Mouse (Mus musculus) MEL (cell line): ENCODE results near the gene Aff4. TPM values are rescaled to one million over a fixed set of nuclear protein-coding genes. Genes with fewer than 3 reads are reported as not detected.
A peak's percentile ranks its signal among the peaks of the same experiment; 100 is the strongest.

Experiments
- DNase-seq: peaks from one replicate; pipeline ENCODE4 v3.0.0; 2011; ENCODE audit warnings: low read depth, low spot score
- H3K27ac ChIP-seq: 2 replicates; pipeline ENCODE4 v1.5.1; 2012; ENCODE audit warnings: low read depth, mild to moderate bottlenecking, control low read depth, low read length, moderate library complexity; ENCODE audit not compliant: control insufficient read depth
- H3K27me3 ChIP-seq, 2 experiments: fragments of 150-350 bp in 1 of 2; sonication (generic) in 1 of 2; 2 replicates each; pipeline ENCODE4 v1.6.1; 2012; ENCODE audit warnings: low read length in 2 of 2, mild to moderate bottlenecking in 2 of 2, improper control_type of control experiment in 1 of 2, moderate library complexity in 1 of 2; ENCODE audit not compliant: insufficient read depth in 2 of 2, control insufficient read depth in 1 of 2
- H3K36me3 ChIP-seq, 2 experiments: 2 replicates each; pipeline ENCODE4 v1.6.1; 2012 to 2014; ENCODE audit warnings: low read length in 2 of 2, improper control_type of control experiment in 1 of 2, inconsistent platforms in 1 of 2, mild to moderate bottlenecking in 1 of 2; ENCODE audit not compliant: insufficient read depth in 2 of 2, control insufficient read depth in 1 of 2
- H3K4me1 ChIP-seq, 2 experiments: fragments of 150-350 bp in 1 of 2; sonication (generic) in 1 of 2; 2 replicates each; pipeline ENCODE4 v1.6.1; 2012; ENCODE audit warnings: low read length in 2 of 2, improper control_type of control experiment in 1 of 2, mild to moderate bottlenecking in 1 of 2; ENCODE audit not compliant: insufficient read depth in 2 of 2, control insufficient read depth in 1 of 2
- H3K4me3 ChIP-seq, 2 experiments: fragments of 150-350 bp in 1 of 2; sonication (generic) in 1 of 2; 2 replicates each; pipeline ENCODE4 v1.5.1; 2012; ENCODE audit warnings: low read depth in 2 of 2, low read length in 2 of 2, mild to moderate bottlenecking in 2 of 2, moderate library complexity in 2 of 2, control low read depth in 1 of 2, improper control_type of control experiment in 1 of 2; ENCODE audit not compliant: control insufficient read depth in 1 of 2, insufficient read depth in 1 of 2
- H3K79me2 ChIP-seq: 2 replicates; pipeline ENCODE4 v1.6.1; 2012; ENCODE audit warnings: mild to moderate bottlenecking, low read length, moderate library complexity; ENCODE audit not compliant: control insufficient read depth, poor library complexity, insufficient read depth
- H3K9ac ChIP-seq: 2 replicates; pipeline ENCODE4 v1.6.1; 2012; ENCODE audit warnings: low read depth, mild to moderate bottlenecking, control low read depth, low read length, moderate library complexity; ENCODE audit not compliant: control insufficient read depth, poor library complexity, severe bottlenecking
- H3K9me3 ChIP-seq: fragments of 150-350 bp; sonication (generic); replicated peaks from 2 replicates; pipeline ENCODE4 v1.6.1; 2012; ENCODE audit warnings: mild to moderate bottlenecking, low read length, improper control_type of control experiment, moderate library complexity; ENCODE audit not compliant: insufficient read depth
- BHLHE40 ChIP-seq: IDR thresholded peaks from 2 replicates; pipeline ENCODE4 v1.6.1; 2012; ENCODE audit warnings: low read depth, mild to moderate bottlenecking, inconsistent platforms, low read length, improper control_type of control experiment, borderline replicate concordance
- CHD2 ChIP-seq: IDR thresholded peaks from 2 replicates; pipeline ENCODE4 v1.6.1; 2011; ENCODE audit warnings: low read length, improper control_type of control experiment
- CTCF ChIP-seq, 3 experiments: IDR thresholded peaks in 2 of 3; conservative IDR thresholded peaks in 1 of 3; 2 replicates each; pipeline ENCODE4 v1.5.1; 2011 to 2012; ENCODE audit warnings: low read length in 3 of 3, low read depth in 2 of 3, mild to moderate bottlenecking in 2 of 3, improper control_type of control experiment in 1 of 3, inconsistent platforms in 1 of 3, mixed read lengths in 1 of 3, moderate library complexity in 1 of 3; ENCODE audit not compliant: control insufficient read depth in 1 of 3, insufficient read depth in 1 of 3, poor library complexity in 1 of 3, severe bottlenecking in 1 of 3
- ELF1 ChIP-seq: IDR thresholded peaks from 2 replicates; pipeline ENCODE4 v1.6.1; 2014; ENCODE audit warnings: low read depth, mild to moderate bottlenecking, inconsistent platforms, low read length, improper control_type of control experiment, moderate library complexity
- GATA1 ChIP-seq: IDR thresholded peaks from 2 replicates; pipeline ENCODE4 v1.6.1; 2011; ENCODE audit warnings: low read depth, low read length, improper control_type of control experiment
- KAT2A ChIP-seq: conservative IDR thresholded peaks from 2 replicates; pipeline ENCODE4 v1.6.1; 2012; ENCODE audit warnings: low read depth, low read length, improper control_type of control experiment, inconsistent platforms
- MAFK ChIP-seq: IDR thresholded peaks from 2 replicates; pipeline ENCODE4 v1.6.1; 2011; ENCODE audit warnings: low read depth, mild to moderate bottlenecking, low read length, improper control_type of control experiment, borderline replicate concordance
- MEF2A ChIP-seq: IDR thresholded peaks from 2 replicates; pipeline ENCODE4 v1.6.1; 2014; ENCODE audit warnings: low read depth, mild to moderate bottlenecking, inconsistent platforms, low read length, improper control_type of control experiment; ENCODE audit not compliant: poor library complexity, insufficient replicate concordance, severe bottlenecking; ENCODE audit errors: extremely low read depth
- NELFE ChIP-seq: IDR thresholded peaks from 2 replicates; pipeline ENCODE4 v1.6.1; 2011; ENCODE audit warnings: low read depth, low read length, improper control_type of control experiment
- POLR2A ChIP-seq, 2 experiments: IDR thresholded peaks; 2 replicates each; pipeline ENCODE4 v1.6.1; 2011 to 2012; ENCODE audit warnings: low read length in 2 of 2, mild to moderate bottlenecking in 2 of 2, control low read depth in 1 of 2, improper control_type of control experiment in 1 of 2, low read depth in 1 of 2, moderate library complexity in 1 of 2; ENCODE audit not compliant: control insufficient read depth in 1 of 2, insufficient read depth in 1 of 2, poor library complexity in 1 of 2
- POLR2AphosphoS5 ChIP-seq: IDR thresholded peaks from 2 replicates; pipeline ENCODE4 v1.6.1; 2012; ENCODE audit warnings: low read depth, borderline replicate concordance, mild to moderate bottlenecking, inconsistent platforms, low read length, moderate library complexity, mixed read lengths
- RCOR1 ChIP-seq: IDR thresholded peaks from 2 replicates; pipeline ENCODE4 v1.6.1; 2012; ENCODE audit warnings: low read depth, mild to moderate bottlenecking, inconsistent platforms, low read length, improper control_type of control experiment
- SMC3 ChIP-seq: IDR thresholded peaks from 2 replicates; pipeline ENCODE4 v1.6.1; 2011; ENCODE audit warnings: low read depth, low read length, improper control_type of control experiment
- TAL1 ChIP-seq: IDR thresholded peaks from 2 replicates; pipeline ENCODE4 v1.6.1; 2012; ENCODE audit warnings: mild to moderate bottlenecking, inconsistent platforms, low read length, moderate library complexity, mixed read lengths
- TBP ChIP-seq: IDR thresholded peaks from 2 replicates; pipeline ENCODE4 v1.8.0; 2011; ENCODE audit warnings: low read depth, low read length, improper control_type of control experiment
- TCF12 ChIP-seq: IDR thresholded peaks from 2 replicates; pipeline ENCODE4 v1.6.1; 2014; ENCODE audit warnings: low read depth, mild to moderate bottlenecking, inconsistent platforms, low read length, improper control_type of control experiment, moderate library complexity
- USF2 ChIP-seq, 2 experiments: IDR thresholded peaks; 2 replicates each; pipeline ENCODE4 v1.6.1; 2011 to 2012; ENCODE audit warnings: improper control_type of control experiment in 2 of 2, low read length in 2 of 2, borderline replicate concordance in 1 of 2, inconsistent platforms in 1 of 2, low read depth in 1 of 2, mild to moderate bottlenecking in 1 of 2; ENCODE audit not compliant: insufficient read depth in 1 of 2
- ZKSCAN1 ChIP-seq: IDR thresholded peaks from 2 replicates; pipeline ENCODE4 v1.6.1; 2012; ENCODE audit warnings: low read depth, mild to moderate bottlenecking, inconsistent platforms, low read length, improper control_type of control experiment, moderate library complexity
- ZMIZ1 ChIP-seq: IDR thresholded peaks from 2 replicates; pipeline ENCODE4 v1.6.1; 2012; ENCODE audit warnings: low read depth, mild to moderate bottlenecking, inconsistent platforms, low read length, improper control_type of control experiment, moderate library complexity
- polyA plus RNA-seq, 2 experiments: library from polyadenylated mRNA; stranded (reverse) in 1 of 2; unstranded in 1 of 2; fragments of >175 nt in 1 of 2; fragments of >200 nt in 1 of 2; gene quantifications; 2 replicates each; pipeline versions ENCODE4 v1.2.1 to v1.2.4; 2012; ENCODE audit warnings: low replicate concordance in 2 of 2, low read depth in 1 of 2; ENCODE audit not compliant: insufficient read length in 2 of 2, insufficient read depth in 1 of 2, missing spikeins in 1 of 2
- total RNA-seq: library from RNA; depleted of rRNA; stranded (reverse); fragments of 300-350 nt; gene quantifications from 2 replicates; pipeline ENCODE4 v1.2.3, GENCODE M21; 2012

Aff4 gene
- total and polyA plus RNA-seq, 3 experiments: 29.0 to 268 (median 47.7) TPM

DNA sequence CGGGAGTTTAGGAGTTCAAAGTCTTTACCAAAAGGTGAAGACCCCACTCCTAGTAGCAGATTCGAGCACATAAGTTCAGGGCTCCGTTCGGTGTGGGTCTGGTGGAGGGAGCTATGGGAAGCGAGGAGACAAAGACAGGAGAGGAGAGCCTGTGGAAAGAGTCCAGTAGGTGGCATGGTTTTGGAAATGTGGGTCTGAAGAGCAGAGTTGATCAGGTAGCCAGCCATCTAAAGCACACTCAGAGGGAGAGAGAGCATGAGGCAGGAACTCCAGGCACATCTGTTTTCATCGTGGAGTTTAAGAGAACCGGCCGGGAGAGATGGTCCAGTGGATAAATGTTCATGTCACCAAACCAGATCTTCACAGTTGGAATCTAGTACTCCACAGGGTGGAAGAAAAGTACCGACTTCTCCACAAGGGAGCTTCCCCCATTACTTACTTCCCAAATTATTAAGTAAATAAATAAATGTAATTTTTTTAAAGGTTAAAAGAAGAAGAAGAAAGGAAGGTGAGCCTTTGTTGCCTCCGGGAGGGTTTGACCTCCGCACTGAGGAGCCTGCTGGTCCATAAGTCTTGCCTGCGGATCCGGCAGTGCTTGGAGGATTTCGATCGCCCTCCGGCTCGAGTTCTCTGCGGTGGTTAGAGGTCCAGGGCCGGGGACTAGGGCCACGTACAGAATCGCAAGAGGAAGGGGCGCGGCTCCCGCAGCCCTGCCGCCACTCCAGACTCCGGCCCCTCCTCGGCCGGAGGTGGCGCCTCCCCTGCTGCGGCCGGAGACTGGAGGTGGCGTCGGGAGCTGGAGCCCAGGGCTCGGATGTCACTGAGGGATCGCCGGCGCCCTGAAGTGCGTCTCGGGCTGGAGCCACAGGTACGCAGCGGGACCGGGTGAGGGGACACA, 106.1 kb downstream of the Aff4 start, which contains the start of the genes Gm10447 and Shroom1:
Gene Gm10447 (minus strand): TSS at position 637 of the 898 bp plus-strand sequence.
Gene Shroom1 (plus strand): TSS at position 732 of the 898 bp plus-strand sequence.
- DNase-seq: peak; percentile 33
- peaks cover 2 to 10% of the 10 kb centered on the region in 2 experiments; a peak in 3 of 4 replicates for H3K4me1 ChIP-seq
- TF ChIP-seq BHLHE40 (0 out of 2 replicates have a peak, but pooled peaks have one; percentile 8), NELFE (no peak), GATA1 (no peak), TAL1 (no peak), ELF1 (no peak), POLR2AphosphoS5 (no peak), MAFK (no peak), KAT2A (no peak), TCF12 (no peak), RCOR1 (no peak), ZMIZ1 (no peak), CHD2 (no peak), POLR2A (IDR thresholded peaks at IDR 0.05; ENCODE audit: control insufficient read depth in 1 of 2, insufficient read depth in 1 of 2, low read depth in 1 of 2, low read length in 2 of 2, poor library complexity in 1 of 2) (no peak), ZKSCAN1 (no peak), MEF2A (no peak), CTCF (IDR thresholded peaks at IDR 0.05 in 2 of 3, conservative IDR thresholded peaks at IDR 0.05 in 1 of 3; ENCODE audit: control insufficient read depth in 1 of 3, insufficient read depth in 1 of 3, low read depth in 2 of 3, low read length in 3 of 3, poor library complexity in 1 of 3, severe bottlenecking in 1 of 3) (peak in 1 of 3 experiments; percentile 43; a peak in 3 of 6 replicates), SMC3 (peak; percentile 35), TBP (no peak), USF2 (IDR thresholded peaks at IDR 0.05; ENCODE audit: borderline replicate concordance in 1 of 2, insufficient read depth in 1 of 2, low read depth in 1 of 2, low read length in 2 of 2) (no peak)
- TF ChIP-seq, all 39 proteins: peak for 3
- H3K9me3 ChIP-seq: no peaks in the 10 kb centered on the region
- H3K36me3 ChIP-seq: peaks cover 0 to 4% of the 10 kb centered on the region in 2 experiments; a peak in 1 of 4 replicates
- H3K79me2 ChIP-seq: no peaks in the 10 kb centered on the region
- peaks cover 17 to 19% of the 10 kb centered on the region in 2 experiments for H3K27me3 ChIP-seq
- peak within 1 kb of the TSS; percentile 47 to 65 for H3K4me3 ChIP-seq
- no peak within 1 kb of the TSS for H3K27ac ChIP-seq
- peak within 1 kb of the TSS; percentile 52 for H3K9ac ChIP-seq
